Mouse (Mus musculus) neural tube, embryonic 12.5 days (tissue): ENCODE measurements at regions not wholly inside any gene's neighbourhood (a gene's known extent, or its start where the extent isn't known, plus 50 kb on each side); places are given as distances from the start of the nearest gene placed in this dataset.
A peak's percentile ranks its signal among the peaks of the same experiment; 100 is the strongest.

ENCODE experiments used
- ATAC-seq: fragments of 200-750 bp; cut with Nextera tagmentation; 2 replicates; pipeline ENCODE4 v1.8.0; 2017; ENCODE audit warnings: low read depth, mild to moderate bottlenecking, moderate TSS enrichment, moderate library complexity; ENCODE audit not compliant: low FRiP score
- H3K27ac ChIP-seq: fragments of 300-500 bp; sonication (generic); 2 replicates; pipeline ENCODE4 v1.5.1; 2016
- H3K27me3 ChIP-seq: fragments of 300-500 bp; sonication (generic); replicated peaks from 2 replicates; pipeline ENCODE4 v1.6.1; 2016; ENCODE audit warnings: mild to moderate bottlenecking
- H3K36me3 ChIP-seq: fragments of 300-500 bp; sonication (generic); 2 replicates; pipeline ENCODE4 v1.6.1; 2016; ENCODE audit warnings: mild to moderate bottlenecking
- H3K4me1 ChIP-seq: fragments of 300-500 bp; sonication (generic); 2 replicates; pipeline ENCODE4 v1.6.1; 2016
- H3K4me2 ChIP-seq: fragments of 300-500 bp; sonication (generic); replicated peaks from 2 replicates; pipeline ENCODE4 v1.6.1; 2016; ENCODE audit warnings: mild to moderate bottlenecking
- H3K4me3 ChIP-seq: fragments of 300-500 bp; sonication (generic); 2 replicates; pipeline ENCODE4 v1.5.1; 2016
- H3K9ac ChIP-seq: fragments of 300-500 bp; sonication (generic); 2 replicates; pipeline ENCODE4 v1.6.1; 2016; ENCODE audit warnings: mild to moderate bottlenecking
- H3K9me3 ChIP-seq: fragments of 300-500 bp; sonication (generic); 2 replicates; pipeline ENCODE4 v1.6.1; 2016; ENCODE audit warnings: mild to moderate bottlenecking
- WGBS: fragments of 180-500 bp; shearing (Covaris S2); methylation state at CpG from one replicate; pipeline ENCODE4 v1.1.7; 2016; 5-methylcytosine and 5-hydroxymethylcytosine counted together

- Histone ChIP-seq H3K4me1 (peaks cover 32% of the 10 kb centered on the region), H3K27ac (no peak overlapping the region), H3K36me3 (no peaks in the 10 kb centered on the region), H3K4me2 (no peak overlapping the region), H3K9me3 (no peaks in the 10 kb centered on the region), H3K27me3 (0 out of 2 replicates have a peak, but pooled peaks cover 8% of the 10 kb centered on the region), H3K4me3 (no peak overlapping the region), H3K9ac (no peak overlapping the region)
- 73% methylated on average over 11 of the region's 11 CpGs for WGBS
- no peak for ATAC-seq
These were observed 187.2 kb upstream of the Irx3 start for GRCm38 (mm10) chr8:91988866-91989633.

DNA sequence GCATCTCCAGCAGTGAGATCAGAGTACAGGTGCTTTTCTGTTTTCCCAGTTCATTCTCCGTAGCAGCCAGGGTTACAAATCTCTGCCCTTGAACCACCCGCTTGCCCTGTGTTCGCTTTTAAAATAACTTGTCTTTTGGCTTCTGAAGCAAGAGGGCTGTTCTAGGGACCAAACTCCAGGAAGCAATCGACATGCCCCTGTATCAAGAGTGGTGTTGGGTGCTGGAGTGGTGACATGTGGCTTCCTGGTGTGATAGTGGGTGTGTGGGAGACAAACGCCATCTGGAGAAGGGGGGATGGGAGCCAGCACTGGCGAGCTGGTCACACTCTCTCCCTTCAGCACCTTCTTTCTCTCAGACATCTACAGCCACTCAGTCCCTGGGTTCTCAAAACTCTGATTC is 186.0 kb upstream of the Irx3 start:
- peaks cover 20% of the 10 kb centered on the region for H3K4me1 ChIP-seq
- H3K36me3 ChIP-seq = no peaks in the 10 kb centered on the region
- H3K9ac ChIP-seq = no peak overlapping the region
- no peak overlapping the region for H3K4me2 ChIP-seq
- H3K9me3 ChIP-seq = no peaks in the 10 kb centered on the region
- no peak for ATAC-seq
- no peak overlapping the region for H3K27ac ChIP-seq
- 0 out of 2 replicates have a peak, but pooled peaks cover 8% of the 10 kb centered on the region for H3K27me3 ChIP-seq
- no peak overlapping the region for H3K4me3 ChIP-seq
- 69% methylated on average over 6 of the region's 6 CpGs for WGBS

- Histone ChIP-seq H3K9ac (no peak overlapping the region), H3K4me3 (no peak overlapping the region), H3K4me1 (no peaks in the 10 kb centered on the region), H3K27ac (no peak overlapping the region), H3K27me3 (peaks cover under 1% of the 10 kb centered on the region; the same call in 1 of the 2 replicates), H3K9me3 (peaks cover 5% of the 10 kb centered on the region; the same call in 1 of the 2 replicates), H3K4me2 (no peak overlapping the region), H3K36me3 (no peaks in the 10 kb centered on the region)
- WGBS = 74% methylated on average over 2 of the region's 2 CpGs
- ATAC-seq = no peak
These were observed 181.3 kb upstream of the Irx3 start for GRCm38 (mm10) chr8:91983171-91983570.

- Histone ChIP-seq H3K36me3 (no peaks in the 10 kb centered on the region), H3K9me3 (peaks cover 2% of the 10 kb centered on the region; the same call in 1 of the 2 replicates), H3K9ac (no peak overlapping the region), H3K27me3 (peaks cover 3% of the 10 kb centered on the region; the same call in 1 of the 2 replicates), H3K4me3 (no peak overlapping the region), H3K4me2 (no peak overlapping the region), H3K4me1 (peaks cover 15% of the 10 kb centered on the region), H3K27ac (no peak overlapping the region)
- ATAC-seq = no peak
- WGBS = 60% methylated on average over 9 of the region's 9 CpGs
These were observed 175.2 kb upstream of the Irx3 start for GRCm38 (mm10) chr8:91976900-91977585.

GRCm38 (mm10) chr8:91975460-91975859 is 173.6 kb upstream of the Irx3 start:
- H3K9me3 ChIP-seq = no peaks in the 10 kb centered on the region
- peaks cover 15% of the 10 kb centered on the region for H3K4me1 ChIP-seq
- no peak overlapping the region for H3K9ac ChIP-seq
- 83% methylated on average over 2 of the region's 2 CpGs for WGBS
- H3K27ac ChIP-seq = no peak overlapping the region
- no peak overlapping the region for H3K4me3 ChIP-seq
- H3K4me2 ChIP-seq = no peak overlapping the region
- no peak for ATAC-seq
- H3K27me3 ChIP-seq = peaks cover 3% of the 10 kb centered on the region; the same call in 1 of the 2 replicates
- H3K36me3 ChIP-seq = no peaks in the 10 kb centered on the region

DNA sequence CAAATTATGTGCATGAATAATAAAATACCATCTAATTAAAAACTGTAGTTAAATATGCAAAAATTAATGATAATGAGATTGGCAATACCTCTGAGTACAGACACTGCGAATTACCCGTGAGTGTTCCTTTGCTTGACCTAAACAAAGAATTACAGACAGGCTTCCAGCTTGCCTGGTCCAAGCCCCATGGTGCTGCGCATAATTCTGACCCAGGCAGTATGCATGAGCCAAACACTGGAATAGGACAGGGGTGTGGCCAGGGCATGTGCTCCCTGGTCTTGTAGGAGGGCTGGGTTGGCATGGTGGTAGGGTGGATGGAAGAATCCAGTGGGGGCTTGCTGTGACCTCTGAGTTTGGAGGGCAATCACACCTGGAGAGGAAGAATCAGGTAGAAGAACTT is 172.8 kb upstream of the Irx3 start:
- no peak overlapping the region for H3K27ac ChIP-seq
- H3K4me2 ChIP-seq = no peak overlapping the region
- H3K27me3 ChIP-seq = peaks cover 3% of the 10 kb centered on the region; the same call in 1 of the 2 replicates
- no peaks in the 10 kb centered on the region for H3K36me3 ChIP-seq
- peak; percentile 35; the same call in 1 of the 2 replicates for ATAC-seq
- no peaks in the 10 kb centered on the region for H3K9me3 ChIP-seq
- H3K4me3 ChIP-seq = no peak overlapping the region
- peaks cover 15% of the 10 kb centered on the region for H3K4me1 ChIP-seq
- no peak overlapping the region for H3K9ac ChIP-seq
- WGBS = 55% methylated on average over 3 of the region's 3 CpGs

GRCm38 (mm10) chr8:91973951-91974439 is 172.1 kb upstream of the Irx3 start:
- Histone ChIP-seq H3K27ac (no peak overlapping the region), H3K27me3 (peaks cover 3% of the 10 kb centered on the region; the same call in 1 of the 2 replicates), H3K4me2 (no peak overlapping the region), H3K4me3 (no peak overlapping the region), H3K9ac (no peak overlapping the region), H3K9me3 (no peaks in the 10 kb centered on the region), H3K36me3 (no peaks in the 10 kb centered on the region), H3K4me1 (peaks cover 15% of the 10 kb centered on the region)
- WGBS = 23% methylated on average over 18 of the region's 18 CpGs
- peak; percentile 72 for ATAC-seq

- no peaks in the 10 kb centered on the region for H3K27me3 ChIP-seq
- 59% methylated on average over 16 of the region's 16 CpGs for WGBS
These were observed 165.5 kb upstream of the Irx3 start for GRCm38 (mm10) chr8:91967407-91967806.

GRCm38 (mm10) chr8:91966891-91967370 is 165.1 kb upstream of the Irx3 start:
- WGBS = 35% methylated on average over 19 of the region's 19 CpGs
- Histone ChIP-seq H3K27ac (no peak overlapping the region), H3K9me3 (no peaks in the 10 kb centered on the region), H3K4me3 (no peak overlapping the region), H3K27me3 (no peaks in the 10 kb centered on the region), H3K36me3 (no peaks in the 10 kb centered on the region), H3K4me2 (peak overlapping the region; percentile 29), H3K9ac (no peak overlapping the region), H3K4me1 (0 out of 2 replicates have a peak, but pooled peaks cover 4% of the 10 kb centered on the region)
- ATAC-seq = 0 out of 2 replicates have a peak, but pooled peaks have one; percentile 17

More at GRCm38 (mm10) chr8:91967407-91967806, 165.5 kb upstream of the Irx3 start:
- no peaks in the 10 kb centered on the region for H3K36me3 ChIP-seq
- H3K4me1 ChIP-seq = 0 out of 2 replicates have a peak, but pooled peaks cover 4% of the 10 kb centered on the region
- H3K4me3 ChIP-seq = no peak overlapping the region
- peak overlapping the region; percentile 29 for H3K4me2 ChIP-seq
- no peaks in the 10 kb centered on the region for H3K9me3 ChIP-seq
- no peak overlapping the region for H3K27ac ChIP-seq
- H3K9ac ChIP-seq = no peak overlapping the region
- ATAC-seq = no peak

DNA sequence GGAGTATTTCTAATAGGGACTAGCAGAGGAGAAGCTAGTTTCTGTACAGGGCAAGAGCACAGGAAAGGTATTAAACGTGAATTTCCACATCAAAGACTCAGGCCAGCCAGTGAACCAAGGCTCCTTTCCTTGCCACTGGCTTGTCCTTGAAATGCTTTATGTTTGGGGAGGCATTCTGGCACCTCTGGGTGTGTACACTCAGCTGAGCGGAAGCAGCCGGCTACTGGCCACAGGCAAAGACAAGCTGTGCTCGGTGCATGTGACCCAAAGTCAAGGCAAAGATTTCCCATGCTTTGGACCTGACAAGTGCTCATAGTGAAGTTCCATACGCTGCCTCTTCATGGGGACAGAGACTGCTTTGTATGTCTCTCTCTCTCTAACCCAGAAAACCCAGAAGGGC is 159.8 kb upstream of the Irx3 start:
- 87% methylated on average over 5 of the region's 5 CpGs for WGBS
- Histone ChIP-seq H3K36me3 (no peaks in the 10 kb centered on the region), H3K4me2 (no peak overlapping the region), H3K9ac (no peak overlapping the region), H3K4me1 (no peaks in the 10 kb centered on the region), H3K4me3 (no peak overlapping the region), H3K27ac (no peak overlapping the region), H3K27me3 (no peaks in the 10 kb centered on the region), H3K9me3 (no peaks in the 10 kb centered on the region)
- ATAC-seq = no peak

DNA sequence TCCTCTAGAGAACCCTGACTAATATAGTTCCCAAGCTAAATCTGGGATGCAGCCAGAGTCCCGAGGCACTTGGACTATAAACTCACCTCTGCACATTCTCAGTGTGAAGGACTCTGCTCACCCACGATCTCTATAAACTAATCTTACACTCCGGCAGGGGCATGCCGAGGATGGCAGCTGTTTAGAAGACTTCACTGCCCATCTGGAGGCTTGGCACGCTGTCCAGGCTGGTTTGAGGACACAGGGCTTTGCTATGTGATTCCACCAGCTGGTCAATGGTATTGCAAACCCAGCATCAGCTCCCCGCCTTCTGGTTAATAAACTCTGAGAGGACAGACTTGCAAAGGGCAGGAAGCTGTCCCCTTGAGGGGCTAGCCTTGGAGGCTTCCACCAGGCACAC is 153.3 kb upstream of the Irx3 start:
- 84% methylated on average over 6 of the region's 6 CpGs for WGBS
- Histone ChIP-seq H3K9me3 (no peaks in the 10 kb centered on the region), H3K4me3 (no peak overlapping the region), H3K36me3 (no peaks in the 10 kb centered on the region), H3K4me2 (no peak overlapping the region), H3K27me3 (no peaks in the 10 kb centered on the region), H3K4me1 (no peaks in the 10 kb centered on the region), H3K9ac (no peak overlapping the region), H3K27ac (no peak overlapping the region)
- ATAC-seq = no peak

- H3K4me1 ChIP-seq = peaks cover 4% of the 10 kb centered on the region
- no peak for ATAC-seq
- 83% methylated on average over 4 of the region's 4 CpGs for WGBS
These were observed 151.1 kb upstream of the Irx3 start for GRCm38 (mm10) chr8:91952981-91953380.

More at GRCm38 (mm10) chr8:91952981-91953380, 151.1 kb upstream of the Irx3 start:
- H3K9me3 ChIP-seq = no peaks in the 10 kb centered on the region
- H3K27me3 ChIP-seq = no peaks in the 10 kb centered on the region
- no peak overlapping the region for H3K27ac ChIP-seq
- no peak overlapping the region for H3K9ac ChIP-seq
- H3K4me2 ChIP-seq = no peak overlapping the region
- H3K36me3 ChIP-seq = no peaks in the 10 kb centered on the region
- no peak overlapping the region for H3K4me3 ChIP-seq
